9 mouse cellular contexts compared by ENCODE assay signal in genomic region chr5:4754701-4755281, GRCm38 (mm10). TPM values are rescaled to one million over a fixed set of nuclear protein-coding genes. Genes with fewer than 3 reads are reported as not detected.
DNase-seq lines count a peak whose midpoint lies in the region; ATAC-seq lines count a peak whose summit lies in the region.
"Had no signal": no experiment of that assay in that cellular context is flagged by ENCODE, and none has a peak within 500 bp of the region (broad histone marks: within the 10 kb centered on the region; RNA-seq: fewer than 3 reads in every experiment).

No protein-coding gene starts in this region.

- 27% methylated on average over 9 of the region's 9 CpGs for WGBS in lung, embryonic 15.5 days
- 18% methylated on average over 9 of the region's 9 CpGs for WGBS in limb, embryonic 10.5 days
- WGBS in stomach, embryonic 16.5 days, result 25% methylated on average over 9 of the region's 9 CpGs

- no peak overlapping the region for H3K27ac ChIP-seq in lung, embryonic 15.5 days
- no peak overlapping the region for H3K27ac ChIP-seq in limb, embryonic 10.5 days
- H3K27ac ChIP-seq in stomach, embryonic 16.5 days (ENCODE audit: low read length), result no peak overlapping the region

- no peaks in the 10 kb centered on the region for H3K9me3 ChIP-seq in lung, embryonic 15.5 days
- H3K9me3 ChIP-seq in limb, embryonic 10.5 days (replicated peaks), result no peaks in the 10 kb centered on the region
- no peaks in the 10 kb centered on the region for H3K9me3 ChIP-seq in stomach, embryonic 16.5 days (replicated peaks; ENCODE audit: control insufficient read depth, low read length)

- ATAC-seq in lung, embryonic 15.5 days (ENCODE audit: borderline replicate concordance, extremely low read depth, low FRiP score, low TSS enrichment), result no peak
- no peak for ATAC-seq in stomach, embryonic 16.5 days (ENCODE audit: insufficient read depth, low FRiP score)

- H3K4me3 ChIP-seq in lung, embryonic 15.5 days, result peak overlapping the region; percentile 58
- H3K4me3 ChIP-seq in limb, embryonic 10.5 days, result peak overlapping the region; percentile 93
- peak overlapping the region; percentile 85 for H3K4me3 ChIP-seq in stomach, embryonic 16.5 days (replicated peaks; ENCODE audit: low read length)

- H3K9ac ChIP-seq in lung, embryonic 15.5 days, result peak overlapping the region; percentile 91; the same call in 1 of the 2 replicates
- H3K9ac ChIP-seq in stomach, embryonic 16.5 days (ENCODE audit: low read length), result peak overlapping the region; percentile 96

- no peaks in the 10 kb centered on the region for H3K36me3 ChIP-seq in lung, embryonic 15.5 days
- H3K36me3 ChIP-seq in limb, embryonic 10.5 days, result peaks cover 15% of the 10 kb centered on the region
- H3K36me3 ChIP-seq in stomach, embryonic 16.5 days (ENCODE audit: control insufficient read depth, insufficient read depth, low read length), result no peaks in the 10 kb centered on the region

- no peaks in the 10 kb centered on the region for H3K27me3 ChIP-seq in lung, embryonic 15.5 days
- no peaks in the 10 kb centered on the region for H3K27me3 ChIP-seq in limb, embryonic 10.5 days (ENCODE audit: low read depth, poor library complexity, severe bottlenecking)
- no peaks in the 10 kb centered on the region for H3K27me3 ChIP-seq in stomach, embryonic 16.5 days (ENCODE audit: control insufficient read depth, insufficient read depth, low read length)

- peaks cover 20% of the 10 kb centered on the region; the same call in 1 of the 2 replicates for H3K4me1 ChIP-seq in lung, embryonic 15.5 days
- peaks cover 46% of the 10 kb centered on the region for H3K4me1 ChIP-seq in limb, embryonic 10.5 days
- peaks cover 22% of the 10 kb centered on the region for H3K4me1 ChIP-seq in stomach, embryonic 16.5 days (ENCODE audit: control insufficient read depth, insufficient read depth, low read length)

- peak overlapping the region; percentile 90 for H3K4me2 ChIP-seq in lung, embryonic 15.5 days
- peak overlapping the region; percentile 72 for H3K4me2 ChIP-seq in stomach, embryonic 16.5 days (ENCODE audit: low read depth, low read length)

- DNase-seq in lung, postnatal 25 days (ENCODE audit: low spot score), result no peak
- peak; percentile 7 for DNase-seq in heart, postnatal 4 days
- DNase-seq in limb, embryonic 10.5 days (ENCODE audit: low spot score), result peak; percentile 37
- DNase-seq in frontal cortex, postnatal 36 days (ENCODE audit: low spot score in 2 of 2), result no peak
- DNase-seq in gastrocnemius, adult 8-10 months (ENCODE audit: low spot score in 2 of 2), result no peak
- no peak for DNase-seq in adrenal gland, adult 2 months

RNA-seq across cellular contexts. Expression of gene Fzd1, which starts 3.0 kb away (rescaled TPM):
- polyA plus RNA-seq in lung, embryonic 15.5 days (2015; fragmentation: Nextera tagmentation; extraction: Ambion mirVana), result 37.6 and 40.9 TPM in 2 replicates
- total RNA-seq in heart, postnatal 4 days (2021), result 10 to 100 TPM; 28.3 to 28.6 TPM
- 20.9 and 25.7 TPM in 2 replicates for polyA plus RNA-seq in limb, embryonic 10.5 days (2016; fragmentation: Nextera tagmentation; extraction: Ambion mirVana)
- 15.0 and 17.5 TPM in 2 replicates for polyA plus RNA-seq in stomach, embryonic 16.5 days (2015; fragmentation: Nextera tagmentation; extraction: Ambion mirVana)
- total RNA-seq in gastrocnemius, adult 8-10 months (2022), result 1 to 10 TPM; 1.3 to 3.6 (median 1.6) TPM
- total RNA-seq in adrenal gland, adult 2 months (2021), result 10 to 100 TPM; 11.9 to 17.2 TPM
- 21.5 and 21.7 TPM in 2 replicates for polyA plus RNA-seq in adrenal gland, adult 2 months (2012; rRNA removed)
- total RNA-seq: MEL had no signal

Comparison
In these comparisons a context has a peak if more than half of its experiments do, and no peak if none do; other contexts are left out.
1. DNase-seq: peak in heart, postnatal 4 days (single experiment) and limb, embryonic 10.5 days (single experiment); none in lung, postnatal 25 days (single experiment), frontal cortex, postnatal 36 days (0 of 2), gastrocnemius, adult 8-10 months (0 of 2) and adrenal gland, adult 2 months (single experiment).
2. Peak in every context shown above with its lines, with median percentiles within 50 percentile points of each other: H3K4me3 ChIP-seq.